Mouse (Mus musculus): ENCODE data around the gene Cmya5.

GRCm38 (mm10) chr13:93089481-93089880 lies 55.0 kb downstream of the Cmya5 start:
- TF ChIP-seq MAX (IDR thresholded peaks at IDR 0.05) (no peak), CTCF (IDR thresholded peaks at IDR 0.05; ENCODE audit: control insufficient read depth, insufficient read depth, insufficient read length) (no peak), USF1 (IDR thresholded peaks at IDR 0.05; ENCODE audit: low read depth) (no peak), CEBPB (IDR thresholded peaks at IDR 0.05; ENCODE audit: low read depth) (no peak), FOSL1 (IDR thresholded peaks at IDR 0.05; ENCODE audit: insufficient read depth, low read length, poor library complexity, severe bottlenecking) (no peak), MYOG (IDR thresholded peaks at IDR 0.05; ENCODE audit: control insufficient read depth, extremely low read depth, insufficient read length) (no peak)
